Mouse (Mus musculus): ENCODE results near the gene Rbfox1. TPM values are rescaled to one million over a fixed set of nuclear protein-coding genes. Genes with fewer than 3 reads are reported as not detected.

Rbfox1 gene
- total and polyA plus RNA-seq, 2 experiments, result 0.09 TPM; not detected in 1

DNA sequence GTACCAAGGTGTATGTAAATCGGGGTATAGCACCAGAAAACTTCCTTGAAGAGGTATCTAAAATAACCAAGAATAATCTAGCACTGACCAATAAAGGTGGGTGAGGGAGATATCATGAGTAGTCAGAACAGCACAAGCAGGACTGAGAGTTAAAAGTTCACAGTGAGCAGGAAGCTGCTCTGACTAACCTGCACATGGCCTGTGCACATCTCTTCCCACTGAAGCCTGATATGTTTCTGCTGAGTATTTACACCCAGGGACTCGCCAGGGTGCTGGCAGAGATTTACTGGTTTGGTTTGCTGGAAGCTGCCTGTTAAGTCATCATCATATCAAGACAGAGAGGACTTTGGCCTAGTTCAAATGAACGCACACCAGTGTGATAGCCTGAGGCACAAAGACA, 1357.3 kb downstream of the Rbfox1 start:
- WGBS, result 74% methylated on average over 3 of the region's 3 CpGs
- Histone ChIP-seq H3K4me1 (ENCODE audit: control insufficient read depth, insufficient read depth, low read length) (no peaks in the 10 kb centered on the region), H3K36me3 (ENCODE audit: control insufficient read depth, insufficient read depth, low read length) (no peaks in the 10 kb centered on the region), H3K27me3 (ENCODE audit: control insufficient read depth, insufficient read depth, low read length) (no peaks in the 10 kb centered on the region), H3K79me2 (ENCODE audit: control insufficient read depth, insufficient read depth, low read length) (no peaks in the 10 kb centered on the region), H3K4me3 (ENCODE audit: insufficient read depth, low read depth, low read length) (no peak overlapping the region), H3K9ac (ENCODE audit: low read depth, low read length) (no peak overlapping the region), H3K27ac (replicated peaks; ENCODE audit: insufficient read depth, low read depth, low read length) (no peak overlapping the region)
- DNase-seq (ENCODE audit: extremely low read depth, low read depth, low spot score), result no peak
- TF ChIP-seq POLR2A (IDR thresholded peaks at IDR 0.05; ENCODE audit: extremely low read depth, insufficient read depth, low read length) (no peak), CTCF (IDR thresholded peaks at IDR 0.05; ENCODE audit: low read depth, low read length) (no peak)

DNA sequence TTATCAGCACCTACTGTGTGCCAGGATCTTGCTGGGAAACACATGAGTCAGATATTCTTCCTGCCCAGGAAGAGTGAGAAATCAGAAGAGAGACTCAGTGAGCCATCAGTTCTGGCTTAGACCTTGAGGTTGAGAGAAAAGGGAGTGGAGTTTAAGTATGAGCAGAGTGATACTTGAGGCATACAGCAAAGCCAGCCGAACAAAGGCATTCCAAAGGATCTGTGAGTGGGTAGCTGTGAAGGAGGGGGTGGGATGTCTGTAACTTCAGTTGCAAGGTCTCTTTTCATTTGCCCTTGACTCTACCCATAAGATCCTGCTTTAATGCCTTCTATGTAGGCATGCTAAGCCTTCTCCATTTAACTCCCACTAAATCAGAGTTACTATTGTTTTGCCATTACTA, 1359.2 kb downstream of the Rbfox1 start:
- TF ChIP-seq POLR2A (IDR thresholded peaks at IDR 0.05; ENCODE audit: extremely low read depth, insufficient read depth, low read length) (no peak), CTCF (IDR thresholded peaks at IDR 0.05; ENCODE audit: low read depth, low read length) (no peak)
- WGBS, result 86% methylated on average over 1 of the region's 1 CpGs
- no peak for DNase-seq (ENCODE audit: extremely low read depth, low read depth, low spot score)

DNA sequence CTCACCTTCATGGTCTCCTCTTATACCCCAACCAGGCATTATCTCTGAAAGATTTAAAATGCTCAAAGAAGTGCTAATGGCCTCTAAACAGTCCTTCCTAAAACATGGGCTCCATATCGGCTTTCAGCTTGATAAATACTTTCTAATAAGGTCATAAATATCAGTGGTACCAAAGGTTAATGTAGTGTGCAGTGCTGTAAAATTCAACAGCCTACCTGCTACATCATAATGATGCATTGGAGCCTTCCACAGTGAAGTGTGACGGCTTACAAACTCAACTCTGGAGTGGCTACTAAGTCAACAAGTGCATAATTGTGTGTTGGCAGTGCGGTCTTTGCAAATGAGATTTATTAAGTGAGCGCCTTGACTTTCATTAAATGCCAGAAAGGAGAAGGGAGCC, 1366.5 kb downstream of the Rbfox1 start:
- Histone ChIP-seq H3K27ac (replicated peaks; ENCODE audit: insufficient read depth, low read depth, low read length) (no peak overlapping the region), H3K79me2 (ENCODE audit: control insufficient read depth, insufficient read depth, low read length) (no peaks in the 10 kb centered on the region), H3K36me3 (ENCODE audit: control insufficient read depth, insufficient read depth, low read length) (no peaks in the 10 kb centered on the region), H3K4me1 (ENCODE audit: control insufficient read depth, insufficient read depth, low read length) (no peaks in the 10 kb centered on the region), H3K4me3 (ENCODE audit: insufficient read depth, low read depth, low read length) (no peak overlapping the region), H3K27me3 (ENCODE audit: control insufficient read depth, insufficient read depth, low read length) (no peaks in the 10 kb centered on the region), H3K9ac (ENCODE audit: low read depth, low read length) (no peak overlapping the region)
- 74% methylated on average over 4 of the region's 4 CpGs for WGBS
- no peak for DNase-seq (ENCODE audit: extremely low read depth, low read depth, low spot score)
- TF ChIP-seq POLR2A (IDR thresholded peaks at IDR 0.05; ENCODE audit: extremely low read depth, insufficient read depth, low read length) (no peak), CTCF (IDR thresholded peaks at IDR 0.05; ENCODE audit: low read depth, low read length) (no peak)

More for the DNA sequence above, 1359.2 kb downstream of the Rbfox1 start:
- no peaks in the 10 kb centered on the region for H3K36me3 ChIP-seq (ENCODE audit: control insufficient read depth, insufficient read depth, low read length)
- no peak overlapping the region for H3K4me3 ChIP-seq (ENCODE audit: insufficient read depth, low read depth, low read length)
- no peaks in the 10 kb centered on the region for H3K27me3 ChIP-seq (ENCODE audit: control insufficient read depth, insufficient read depth, low read length)
- H3K27ac ChIP-seq (replicated peaks; ENCODE audit: insufficient read depth, low read depth, low read length), result no peak overlapping the region
- H3K4me1 ChIP-seq (ENCODE audit: control insufficient read depth, insufficient read depth, low read length), result no peaks in the 10 kb centered on the region
- no peaks in the 10 kb centered on the region for H3K79me2 ChIP-seq (ENCODE audit: control insufficient read depth, insufficient read depth, low read length)
- H3K9ac ChIP-seq (ENCODE audit: low read depth, low read length), result no peak overlapping the region

DNA sequence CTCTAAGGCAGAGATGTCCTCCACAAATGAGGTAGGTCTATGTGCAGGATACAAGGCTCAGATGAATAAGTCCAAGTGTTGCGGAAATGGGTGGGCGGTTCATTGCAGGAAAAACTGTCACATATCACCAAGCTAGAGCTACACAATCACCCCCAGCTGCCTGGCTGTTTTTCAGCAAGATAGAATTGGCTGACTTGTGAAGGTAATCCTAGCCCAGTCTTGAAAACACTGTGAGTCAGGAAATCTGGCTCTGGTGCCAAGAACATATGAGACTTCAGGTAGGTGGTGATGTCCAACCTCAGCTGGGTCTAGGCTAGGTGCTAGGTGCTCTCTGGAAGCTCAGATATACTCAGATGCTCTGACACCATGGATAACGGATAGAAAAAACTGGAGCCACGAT, 1372.2 kb downstream of the Rbfox1 start:
- Histone ChIP-seq H3K9ac (ENCODE audit: low read depth, low read length) (no peak overlapping the region), H3K36me3 (ENCODE audit: control insufficient read depth, insufficient read depth, low read length) (no peaks in the 10 kb centered on the region), H3K27me3 (ENCODE audit: control insufficient read depth, insufficient read depth, low read length) (no peaks in the 10 kb centered on the region), H3K4me1 (ENCODE audit: control insufficient read depth, insufficient read depth, low read length) (no peaks in the 10 kb centered on the region), H3K4me3 (ENCODE audit: insufficient read depth, low read depth, low read length) (no peak overlapping the region), H3K79me2 (ENCODE audit: control insufficient read depth, insufficient read depth, low read length) (no peaks in the 10 kb centered on the region), H3K27ac (replicated peaks; ENCODE audit: insufficient read depth, low read depth, low read length) (no peak overlapping the region)
- no peak for TF ChIP-seq POLR2A (IDR thresholded peaks at IDR 0.05; ENCODE audit: extremely low read depth, insufficient read depth, low read length)
- TF ChIP-seq CTCF (IDR thresholded peaks at IDR 0.05; ENCODE audit: low read depth, low read length), result no peak
- 82% methylated on average over 4 of the region's 4 CpGs for WGBS
- DNase-seq (ENCODE audit: extremely low read depth, low read depth, low spot score), result no peak

DNA sequence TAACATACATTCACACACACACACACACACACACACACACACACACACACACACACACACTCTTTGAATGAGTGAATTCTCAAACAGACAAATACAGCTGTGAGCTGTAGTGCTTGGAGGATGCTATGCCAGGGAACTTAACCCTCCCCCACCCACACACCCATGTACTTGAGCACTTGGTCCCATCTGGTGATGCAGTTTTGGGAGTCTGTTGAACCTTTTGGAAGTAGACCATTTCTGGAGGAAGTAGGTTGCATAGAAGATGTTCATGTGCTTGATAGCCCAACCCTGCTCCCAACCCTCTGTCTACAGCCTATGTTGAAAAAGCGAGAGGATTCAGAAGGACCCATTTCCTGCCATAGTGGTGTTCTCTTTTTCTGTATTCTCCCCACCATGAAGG, 1378.1 kb downstream of the Rbfox1 start:
- Histone ChIP-seq H3K36me3 (ENCODE audit: control insufficient read depth, insufficient read depth, low read length) (no peaks in the 10 kb centered on the region), H3K79me2 (ENCODE audit: control insufficient read depth, insufficient read depth, low read length) (no peaks in the 10 kb centered on the region), H3K27me3 (ENCODE audit: control insufficient read depth, insufficient read depth, low read length) (no peaks in the 10 kb centered on the region), H3K27ac (replicated peaks; ENCODE audit: insufficient read depth, low read depth, low read length) (no peak overlapping the region), H3K9ac (ENCODE audit: low read depth, low read length) (no peak overlapping the region), H3K4me3 (ENCODE audit: insufficient read depth, low read depth, low read length) (no peak overlapping the region), H3K4me1 (ENCODE audit: control insufficient read depth, insufficient read depth, low read length) (no peaks in the 10 kb centered on the region)
- TF ChIP-seq CTCF (IDR thresholded peaks at IDR 0.05; ENCODE audit: low read depth, low read length), result no peak
- TF ChIP-seq POLR2A (IDR thresholded peaks at IDR 0.05; ENCODE audit: extremely low read depth, insufficient read depth, low read length), result no peak
- no peak for DNase-seq (ENCODE audit: extremely low read depth, low read depth, low spot score)
- WGBS, result 67% methylated on average over 1 of the region's 1 CpGs

DNA sequence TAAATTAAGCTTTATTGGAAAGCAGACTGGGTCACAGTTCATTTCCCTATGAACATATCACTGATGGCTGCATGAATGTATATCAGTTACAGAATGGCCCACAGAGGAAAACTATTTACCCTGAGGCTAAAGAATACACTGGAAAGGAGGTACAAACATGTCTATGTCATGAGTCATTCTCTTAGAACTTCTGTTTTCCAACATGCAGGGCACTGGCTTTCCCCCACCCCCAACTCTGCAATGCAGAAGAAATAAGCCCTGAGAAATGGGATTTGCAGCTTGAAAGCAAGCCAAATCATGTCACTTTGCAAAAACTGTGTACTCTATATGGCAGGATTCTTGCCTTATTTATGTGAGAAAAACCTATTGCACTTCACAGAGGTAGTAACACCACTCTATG, 1380.6 kb downstream of the Rbfox1 start:
- no peak for DNase-seq (ENCODE audit: extremely low read depth, low read depth, low spot score)
- no peaks in the 10 kb centered on the region for H3K4me1 ChIP-seq (ENCODE audit: control insufficient read depth, insufficient read depth, low read length)
- no peaks in the 10 kb centered on the region for H3K36me3 ChIP-seq (ENCODE audit: control insufficient read depth, insufficient read depth, low read length)
- H3K79me2 ChIP-seq (ENCODE audit: control insufficient read depth, insufficient read depth, low read length), result no peaks in the 10 kb centered on the region
- no peaks in the 10 kb centered on the region for H3K27me3 ChIP-seq (ENCODE audit: control insufficient read depth, insufficient read depth, low read length)
- H3K27ac ChIP-seq (replicated peaks; ENCODE audit: insufficient read depth, low read depth, low read length), result no peak overlapping the region
- H3K4me3 ChIP-seq (ENCODE audit: insufficient read depth, low read depth, low read length), result no peak overlapping the region
- TF ChIP-seq CTCF (IDR thresholded peaks at IDR 0.05; ENCODE audit: low read depth, low read length) (no peak), POLR2A (IDR thresholded peaks at IDR 0.05; ENCODE audit: extremely low read depth, insufficient read depth, low read length) (no peak)
- H3K9ac ChIP-seq (ENCODE audit: low read depth, low read length), result no peak overlapping the region
